Mouse (Mus musculus): ENCODE results near the gene D13Ertd608e. TPM values are rescaled to one million over a fixed set of nuclear protein-coding genes. Genes with fewer than 3 reads are reported as not detected.
"Not testable (repeated sequence)": the region's sequence is repeated elsewhere in the genome, so short reads cannot be mapped to it uniquely, and the experiment has no call there.

Gene D13Ertd608e
- polyA plus RNA-seq, 1 experiment from 2014 or later, result not detected

- DNase-seq (ENCODE audit: low spot score); H3K27ac ChIP-seq (replicated peaks; ENCODE audit: low read depth, low read length); H3K27me3 ChIP-seq (replicated peaks; ENCODE audit: control insufficient read depth, insufficient read depth, low read length); H3K4me1 ChIP-seq (ENCODE audit: control insufficient read depth, insufficient read depth, low read length); H3K9me3 ChIP-seq (ENCODE audit: control insufficient read depth, low read length); H3K9ac ChIP-seq (ENCODE audit: low read depth, low read length); H3K36me3 ChIP-seq (ENCODE audit: control insufficient read depth, insufficient read depth, low read length); H3K4me3 ChIP-seq (ENCODE audit: low read depth, low read length); ATAC-seq (ENCODE audit: low read depth); H3K4me2 ChIP-seq (ENCODE audit: low read depth, low read length): not testable (repeated sequence)
- 76% methylated on average over 6 of the region's 7 CpGs for WGBS
Measured at GRCm38 (mm10) chr13:119864395-119864999, 28.7 kb downstream of the D13Ertd608e start.

GRCm38 (mm10) chr13:119886896-119887295 lies 51.1 kb downstream of the D13Ertd608e start:
- DNase-seq (ENCODE audit: low spot score); H3K4me3 ChIP-seq (ENCODE audit: low read depth, low read length); H3K9me3 ChIP-seq (ENCODE audit: control insufficient read depth, low read length); H3K27me3 ChIP-seq (replicated peaks; ENCODE audit: control insufficient read depth, insufficient read depth, low read length); H3K9ac ChIP-seq (ENCODE audit: low read depth, low read length); H3K4me2 ChIP-seq (ENCODE audit: low read depth, low read length); H3K4me1 ChIP-seq (ENCODE audit: control insufficient read depth, insufficient read depth, low read length); H3K27ac ChIP-seq (replicated peaks; ENCODE audit: low read depth, low read length); H3K36me3 ChIP-seq (ENCODE audit: control insufficient read depth, insufficient read depth, low read length); ATAC-seq (ENCODE audit: low read depth): not testable (repeated sequence)
- 27% methylated on average over 4 of the region's 4 CpGs for WGBS

- 82% methylated on average over 3 of the region's 3 CpGs for WGBS
- H3K36me3 ChIP-seq (ENCODE audit: control insufficient read depth, insufficient read depth, low read length); H3K27me3 ChIP-seq (replicated peaks; ENCODE audit: control insufficient read depth, insufficient read depth, low read length); H3K9ac ChIP-seq (ENCODE audit: low read depth, low read length); H3K27ac ChIP-seq (replicated peaks; ENCODE audit: low read depth, low read length); H3K4me1 ChIP-seq (ENCODE audit: control insufficient read depth, insufficient read depth, low read length); H3K9me3 ChIP-seq (ENCODE audit: control insufficient read depth, low read length); ATAC-seq (ENCODE audit: low read depth); H3K4me2 ChIP-seq (ENCODE audit: low read depth, low read length); DNase-seq (ENCODE audit: low spot score); H3K4me3 ChIP-seq (ENCODE audit: low read depth, low read length): not testable (repeated sequence)
Measured at GRCm38 (mm10) chr13:119894685-119895084, 58.9 kb downstream of the D13Ertd608e start, which contains the start of gene Tcstv1. Tcstv1 (minus strand) TSS chr13:119894785.

Other genes with a start within 250 kb of the D13Ertd608e start
- 0.07 TPM in 1 of 2 replicates, not detected in the other for gene Ccl28, start 212.2 kb upstream of the D13Ertd608e start, polyA plus RNA-seq (2014; fragmentation: Nextera tagmentation; extraction: Ambion mirVana)
- 123 and 141 TPM in 2 replicates for gene Hmgcs1, start 145.6 kb upstream of the D13Ertd608e start, polyA plus RNA-seq (2014; fragmentation: Nextera tagmentation; extraction: Ambion mirVana)
- gene Nim1k, start 80.1 kb upstream of the D13Ertd608e start, polyA plus RNA-seq (2014; fragmentation: Nextera tagmentation; extraction: Ambion mirVana), result 1.8 and 2.3 TPM in 2 replicates
- gene Zfp131, start 45.1 kb upstream of the D13Ertd608e start, polyA plus RNA-seq (2014; fragmentation: Nextera tagmentation; extraction: Ambion mirVana), result 34.9 and 37.4 TPM in 2 replicates
- gene AF067063, start 5.8 kb upstream of the D13Ertd608e start, polyA plus RNA-seq (2014; fragmentation: Nextera tagmentation; extraction: Ambion mirVana), result not detected in 2 replicates
- not detected in 2 replicates for gene Tcstv1, start 58.8 kb downstream of the D13Ertd608e start, polyA plus RNA-seq (2014; fragmentation: Nextera tagmentation; extraction: Ambion mirVana)
- not detected in 2 replicates for gene Gm21761, start 93.3 kb downstream of the D13Ertd608e start, polyA plus RNA-seq (2014; fragmentation: Nextera tagmentation; extraction: Ambion mirVana)
- not detected in 2 replicates for gene B020031M17Rik, start 114.8 kb downstream of the D13Ertd608e start, polyA plus RNA-seq (2014; fragmentation: Nextera tagmentation; extraction: Ambion mirVana)
- gene Gm36079, start 191.0 kb downstream of the D13Ertd608e start, polyA plus RNA-seq (2014; fragmentation: Nextera tagmentation; extraction: Ambion mirVana), result not detected in 2 replicates
- 0.13 and 0.22 TPM in 2 replicates for gene Gm21188, start 216.2 kb downstream of the D13Ertd608e start, polyA plus RNA-seq (2014; fragmentation: Nextera tagmentation; extraction: Ambion mirVana)